Mouse (Mus musculus) lung, embryonic 16.5 days (tissue): ENCODE data around the gene Slc43a2. TPM values are rescaled to one million over a fixed set of nuclear protein-coding genes. Genes with fewer than 3 reads are reported as not detected.

Experiments
- ATAC-seq: fragments of 200-750 bp; cut with Nextera tagmentation; 2 replicates; pipeline ENCODE4 v1.8.0; 2017; ENCODE audit warnings: low read depth, mild to moderate bottlenecking, moderate library complexity
- H3K27ac ChIP-seq: fragments of 300-500 bp; sonication (generic); 2 replicates; pipeline ENCODE4 v1.5.1; 2014; ENCODE audit warnings: mild to moderate bottlenecking, control low read depth, low read length
- H3K27me3 ChIP-seq: fragments of 300-500 bp; sonication (generic); 2 replicates; pipeline ENCODE4 v1.6.1; 2014; ENCODE audit warnings: low read depth, low read length, mixed read lengths; ENCODE audit not compliant: control insufficient read depth, insufficient read depth
- H3K36me3 ChIP-seq: fragments of 300-500 bp; sonication (generic); 2 replicates; pipeline ENCODE4 v1.6.1; 2014; ENCODE audit warnings: low read length; ENCODE audit not compliant: control insufficient read depth, insufficient read depth
- H3K4me1 ChIP-seq: fragments of 300-500 bp; sonication (generic); replicated peaks from 2 replicates; pipeline ENCODE4 v1.6.1; 2014; ENCODE audit warnings: low read length, mixed read lengths; ENCODE audit not compliant: control insufficient read depth, insufficient read depth
- H3K4me2 ChIP-seq: fragments of 300-500 bp; sonication (generic); 2 replicates; pipeline ENCODE4 v1.6.1; 2014; ENCODE audit warnings: low read depth, low read length, control low read depth
- H3K4me3 ChIP-seq: fragments of 300-500 bp; sonication (generic); 2 replicates; pipeline ENCODE4 v1.5.1; 2014; ENCODE audit warnings: mild to moderate bottlenecking, low read length, control low read depth
- H3K9ac ChIP-seq: fragments of 300-500 bp; sonication (generic); 2 replicates; pipeline ENCODE4 v1.6.1; 2014; ENCODE audit warnings: low read length, control low read depth
- H3K9me3 ChIP-seq: fragments of 300-500 bp; sonication (generic); 2 replicates; pipeline ENCODE4 v1.6.1; 2016; ENCODE audit warnings: low read length; ENCODE audit not compliant: control insufficient read depth
- WGBS: fragments of 180-500 bp; shearing (Covaris S2); extraction: QIAGEN DNeasy Blood & Tissue Kit; methylation state at CpG from one replicate; pipeline ENCODE4 v1.1.7; 2014; 5-methylcytosine and 5-hydroxymethylcytosine counted together
- polyA plus RNA-seq: library from polyadenylated mRNA; unstranded; fragments of >200 nt; fragmentation: Nextera tagmentation; extraction: Ambion mirVana; gene quantifications from 2 replicates; pipeline ENCODE4 v1.2.1, GENCODE M21; 2015

Gene Slc43a2
- polyA plus RNA-seq, 1 experiment from 2014 or later = 7.4 TPM

GRCm38 (mm10) chr11:75572854-75573650 lies 41.6 kb downstream of the Slc43a2 start:
- no peaks in the 10 kb centered on the region for H3K9me3 ChIP-seq
- H3K4me2 ChIP-seq = peak overlapping the region; percentile 36; the same call in 1 of the 2 replicates
- H3K4me3 ChIP-seq = no peak overlapping the region
- peak overlapping the region; percentile 50; the same call in 1 of the 2 replicates for H3K9ac ChIP-seq
- 8% methylated on average over 12 of the region's 12 CpGs for WGBS
- peaks cover 12% of the 10 kb centered on the region for H3K4me1 ChIP-seq
- peak; percentile 92 for ATAC-seq
- no peaks in the 10 kb centered on the region for H3K27me3 ChIP-seq
- no peaks in the 10 kb centered on the region for H3K36me3 ChIP-seq
- H3K27ac ChIP-seq = peak overlapping the region; percentile 23

GRCm38 (mm10) chr11:75574378-75575123 lies 43.1 kb downstream of the Slc43a2 start:
- Histone ChIP-seq H3K36me3 (no peaks in the 10 kb centered on the region), H3K27me3 (no peaks in the 10 kb centered on the region), H3K9me3 (no peaks in the 10 kb centered on the region), H3K4me2 (no peak overlapping the region), H3K9ac (no peak overlapping the region), H3K4me1 (peaks cover 12% of the 10 kb centered on the region), H3K27ac (no peak overlapping the region), H3K4me3 (no peak overlapping the region)
- no peak for ATAC-seq
- 78% methylated on average over 5 of the region's 5 CpGs for WGBS

- no peaks in the 10 kb centered on the region for H3K36me3 ChIP-seq
- peaks cover 12% of the 10 kb centered on the region for H3K4me1 ChIP-seq
- H3K27ac ChIP-seq = no peak overlapping the region
- H3K9ac ChIP-seq = no peak overlapping the region
- H3K4me3 ChIP-seq = no peak overlapping the region
- no peaks in the 10 kb centered on the region for H3K27me3 ChIP-seq
- ATAC-seq = no peak
- WGBS = 61% methylated on average over 9 of the region's 9 CpGs
- H3K4me2 ChIP-seq = no peak overlapping the region
- H3K9me3 ChIP-seq = no peaks in the 10 kb centered on the region
Measured at GRCm38 (mm10) chr11:75575560-75576123, 44.1 kb downstream of the Slc43a2 start.

DNA sequence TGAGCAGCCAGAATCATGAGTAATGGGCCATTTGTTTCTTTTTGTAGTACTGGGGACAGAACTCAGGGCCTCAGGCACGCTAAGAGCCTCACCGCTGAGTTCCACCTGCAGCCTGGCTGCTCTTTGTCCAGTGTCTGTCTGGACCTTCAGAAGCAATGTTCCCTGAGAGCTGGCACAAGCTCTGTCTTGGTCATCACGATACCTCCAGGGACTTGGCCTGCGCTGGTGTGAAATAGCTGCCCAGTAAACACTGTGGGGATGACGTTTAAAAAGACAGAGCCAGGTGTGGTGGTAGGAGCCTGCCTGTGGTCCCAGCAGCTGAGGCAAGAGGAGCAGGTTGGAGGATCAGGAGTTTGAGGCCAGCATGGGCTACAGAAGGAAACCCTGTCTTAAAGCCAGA lies 47.1 kb downstream of the Slc43a2 start:
- H3K27me3 ChIP-seq = no peaks in the 10 kb centered on the region
- no peak overlapping the region for H3K4me2 ChIP-seq
- 72% methylated on average over 5 of the region's 5 CpGs for WGBS
- no peaks in the 10 kb centered on the region for H3K4me1 ChIP-seq
- no peaks in the 10 kb centered on the region for H3K36me3 ChIP-seq
- H3K4me3 ChIP-seq = no peak overlapping the region
- H3K27ac ChIP-seq = no peak overlapping the region
- no peaks in the 10 kb centered on the region for H3K9me3 ChIP-seq
- no peak for ATAC-seq
- no peak overlapping the region for H3K9ac ChIP-seq

DNA sequence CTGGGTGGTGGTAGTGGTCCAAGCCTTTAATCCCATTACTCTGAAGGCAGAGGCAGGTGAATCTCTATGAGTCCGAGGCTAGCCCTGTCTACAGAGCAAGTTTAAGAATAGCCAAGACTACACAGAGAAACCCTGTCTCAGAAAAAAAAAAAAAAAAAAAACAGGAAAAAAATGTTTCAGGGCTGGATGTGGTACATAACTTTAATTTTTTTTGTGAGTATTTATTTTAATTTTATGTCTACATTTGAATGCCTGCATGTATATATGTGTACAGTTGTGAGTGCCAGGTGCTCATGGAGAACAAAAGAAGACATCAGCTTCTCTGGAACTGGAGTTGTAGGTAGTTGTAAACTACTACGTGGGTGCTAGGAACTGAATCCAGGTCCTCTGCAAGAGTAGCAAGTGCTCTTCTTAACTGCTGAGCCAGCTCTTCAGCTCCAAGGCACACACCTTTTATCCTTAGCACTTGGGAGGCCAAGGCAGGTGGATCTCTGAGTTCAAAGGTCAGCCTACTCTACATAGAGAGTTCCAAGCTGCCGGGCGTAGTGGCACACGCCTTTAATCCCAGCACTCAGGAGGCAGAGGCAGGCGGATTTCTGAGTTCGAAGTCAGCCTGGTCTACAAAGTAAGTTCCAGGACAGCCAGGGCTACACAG lies 50.1 kb downstream of the Slc43a2 start:
- no peak overlapping the region for H3K4me2 ChIP-seq
- H3K4me1 ChIP-seq = no peaks in the 10 kb centered on the region
- no peaks in the 10 kb centered on the region for H3K36me3 ChIP-seq
- no peak for ATAC-seq
- no peaks in the 10 kb centered on the region for H3K27me3 ChIP-seq
- no peaks in the 10 kb centered on the region for H3K9me3 ChIP-seq
- no peak overlapping the region for H3K27ac ChIP-seq
- H3K4me3 ChIP-seq = no peak overlapping the region
- H3K9ac ChIP-seq = no peak overlapping the region
- WGBS = 91% methylated on average over 7 of the region's 7 CpGs

GRCm38 (mm10) chr11:75583521-75583920 lies 52.0 kb downstream of the Slc43a2 start:
- no peak for ATAC-seq
- WGBS = 56% methylated on average over 2 of the region's 2 CpGs
- Histone ChIP-seq H3K27ac (no peak overlapping the region), H3K4me3 (no peak overlapping the region), H3K9ac (no peak overlapping the region), H3K4me1 (peaks cover 3% of the 10 kb centered on the region; the same call in 1 of the 2 replicates), H3K27me3 (no peaks in the 10 kb centered on the region), H3K9me3 (no peaks in the 10 kb centered on the region), H3K4me2 (no peak overlapping the region), H3K36me3 (no peaks in the 10 kb centered on the region)

DNA sequence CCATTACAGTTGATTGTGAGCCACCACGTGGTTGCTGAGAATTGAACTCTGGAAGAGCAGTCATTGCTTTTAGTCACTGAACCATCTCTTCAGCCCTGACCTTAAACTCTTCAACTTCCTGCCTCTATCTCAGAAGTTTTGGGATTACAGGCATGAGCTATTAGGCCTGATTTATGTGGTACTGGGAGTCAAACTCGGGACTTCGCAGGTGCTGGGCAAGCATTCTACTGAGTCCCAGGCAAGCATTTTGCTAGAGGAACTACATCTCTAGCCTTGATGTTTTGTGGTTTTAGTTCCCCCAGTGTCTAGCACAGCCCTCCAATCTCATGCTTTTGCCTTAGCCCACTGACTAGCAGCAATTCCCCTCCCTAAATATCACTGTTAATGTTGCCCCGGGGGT lies 53.6 kb downstream of the Slc43a2 start:
- WGBS = 58% methylated on average over 4 of the region's 4 CpGs
- no peak for ATAC-seq
- Histone ChIP-seq H3K4me3 (no peak overlapping the region), H3K9ac (no peak overlapping the region), H3K36me3 (no peaks in the 10 kb centered on the region), H3K4me1 (peaks cover 14% of the 10 kb centered on the region), H3K27ac (no peak overlapping the region), H3K9me3 (no peaks in the 10 kb centered on the region), H3K27me3 (no peaks in the 10 kb centered on the region), H3K4me2 (no peak overlapping the region)

- WGBS = 68% methylated on average over 5 of the region's 5 CpGs
- Histone ChIP-seq H3K27ac (no peak overlapping the region), H3K4me3 (no peak overlapping the region), H3K36me3 (no peaks in the 10 kb centered on the region), H3K9me3 (no peaks in the 10 kb centered on the region), H3K27me3 (no peaks in the 10 kb centered on the region), H3K4me2 (no peak overlapping the region), H3K9ac (no peak overlapping the region), H3K4me1 (peaks cover 14% of the 10 kb centered on the region)
- no peak for ATAC-seq
Measured at GRCm38 (mm10) chr11:75585978-75586377, 54.5 kb downstream of the Slc43a2 start.

- no peaks in the 10 kb centered on the region for H3K36me3 ChIP-seq
- H3K4me1 ChIP-seq = peaks cover 14% of the 10 kb centered on the region
- H3K4me3 ChIP-seq = no peak overlapping the region
- no peak overlapping the region for H3K4me2 ChIP-seq
- no peak overlapping the region; the same call in 1 of the 2 replicates for H3K9ac ChIP-seq
- H3K27me3 ChIP-seq = no peaks in the 10 kb centered on the region
- 92% methylated on average over 5 of the region's 5 CpGs for WGBS
- no peak overlapping the region for H3K27ac ChIP-seq
- ATAC-seq = no peak
- H3K9me3 ChIP-seq = no peaks in the 10 kb centered on the region
Measured at GRCm38 (mm10) chr11:75586963-75587362, 55.5 kb downstream of the Slc43a2 start.
